Mouse (Mus musculus) heart, postnatal 36 days (tissue): ENCODE data around the gene Cntrl. TPM values are rescaled to one million over a fixed set of nuclear protein-coding genes. Genes with fewer than 3 reads are reported as not detected.

Source experiments
- DNase-seq, 2 experiments: peaks; one replicate each; pipeline ENCODE4 v3.0.0; 2021 to 2022
- intact Hi-C: fragments of 180-260 bp; cut with DNase I; formaldehyde crosslinking; loops from one replicate; pipeline ENCODE4 v1.15.1; 2025
- total RNA-seq, 2 experiments: library from RNA; stranded (reverse); gene quantifications; 2 replicates each; pipeline ENCODE4 v1.2.3; 2021

Cntrl gene
- total RNA-seq, 2 experiments from 2014 or later = 6.9 to 8.0 TPM

DNA sequence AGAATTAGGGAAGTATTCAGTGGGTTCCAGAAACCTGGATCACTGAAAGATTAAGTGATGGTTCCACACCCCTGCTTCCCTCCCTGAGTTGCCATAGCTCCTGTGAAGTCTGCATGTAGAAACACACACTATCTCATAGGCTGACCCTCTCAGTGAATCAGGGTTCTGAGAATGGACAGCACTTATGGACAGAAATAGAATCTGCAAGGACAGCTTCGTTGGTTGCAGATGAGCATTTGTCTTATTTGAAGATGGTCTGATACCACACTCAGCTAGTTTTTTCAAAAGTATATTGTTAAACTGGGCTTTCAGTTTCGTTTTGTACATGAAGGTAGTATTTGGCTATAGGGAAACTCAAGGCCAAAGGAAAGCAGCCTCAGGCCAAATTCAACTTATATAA is 1.2 kb downstream of the Cntrl start:
- intact Hi-C loops = no loop called here
- DNase-seq = no peak

DNA sequence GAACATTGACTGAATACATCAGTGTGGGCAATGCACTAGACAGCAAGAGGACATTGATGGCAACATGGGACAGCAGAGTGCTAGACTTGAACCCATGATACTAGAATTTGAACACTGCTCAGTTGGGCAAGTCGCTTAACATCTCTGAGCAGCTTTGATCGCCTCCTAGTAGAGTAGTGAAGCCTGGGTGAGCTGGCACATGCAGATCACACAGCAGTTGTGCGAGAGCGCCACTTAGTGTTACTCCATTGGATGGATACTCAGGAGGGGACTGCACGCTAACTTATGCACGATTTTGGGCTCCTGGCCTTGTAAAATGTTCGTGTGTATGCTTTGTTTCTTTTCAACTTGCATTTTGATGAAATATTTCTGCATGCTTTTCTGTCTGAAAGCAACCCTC is 15.4 kb downstream of the Cntrl start:
- intact Hi-C loops = no loop called here
- no peak for DNase-seq

DNA sequence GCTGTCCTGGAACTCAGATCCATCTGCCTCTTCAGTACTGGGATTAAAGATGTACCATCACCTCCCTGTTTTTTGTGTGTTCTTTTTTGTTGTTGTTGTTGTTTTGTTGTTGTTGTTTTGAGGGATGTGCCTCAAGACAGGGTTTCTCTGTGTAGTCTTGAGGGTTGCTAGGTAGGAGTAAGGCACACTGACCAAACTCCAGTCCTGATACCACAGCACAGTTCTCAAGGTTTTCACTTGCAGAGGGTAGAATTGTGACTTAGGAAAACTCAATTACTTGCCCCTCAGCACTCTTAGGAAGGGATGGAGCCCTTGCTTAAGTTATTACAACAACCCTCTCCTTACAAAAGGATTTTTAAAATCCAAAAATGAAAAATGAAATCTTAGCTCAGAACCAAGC is 22.2 kb downstream of the Cntrl start:
- DNase-seq = no peak
- intact Hi-C loops = no loop called here

GRCm38 (mm10) chr2:35131991-35132661 is 22.8 kb downstream of the Cntrl start:
- intact Hi-C loops = loop anchor here (2.0 kb wide), 1 partner anchor 23 kb away; the partner anchor contains the start of gene Cntrl

GRCm38 (mm10) chr2:35132662-35133055 is 23.4 kb downstream of the Cntrl start:
- intact Hi-C loops = loop anchor here (2.0 kb wide), 1 partner anchor 24 kb away; the partner anchor contains the start of gene Cntrl
- no peak for DNase-seq

More at GRCm38 (mm10) chr2:35131991-35132661, 22.8 kb downstream of the Cntrl start:
- DNase-seq = peak; percentile 98 to 99

DNA sequence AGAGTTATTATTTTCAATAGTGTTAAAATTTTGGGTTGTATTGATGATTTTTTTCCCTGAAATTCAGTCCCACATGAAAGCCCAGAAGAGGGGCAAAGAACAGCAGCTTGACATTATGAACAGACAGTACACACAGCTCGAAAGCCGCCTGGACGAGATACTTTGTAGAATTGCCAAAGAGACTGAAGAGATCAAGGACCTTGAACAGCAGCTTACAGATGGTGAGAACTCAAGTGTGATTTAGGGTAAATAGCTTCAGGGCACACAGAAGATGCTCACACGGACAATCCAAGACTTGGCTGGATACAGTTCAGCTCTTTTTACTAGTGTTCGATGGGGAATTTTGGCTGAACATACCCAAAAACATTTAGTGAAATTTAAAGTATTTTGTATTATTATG is 24.6 kb downstream of the Cntrl start:
- intact Hi-C loops = loop anchor here (2.0 kb wide), 1 partner anchor 25 kb away; the partner anchor contains the start of gene Cntrl

GRCm38 (mm10) chr2:35138576-35138975 is 29.3 kb downstream of the Cntrl start:
- intact Hi-C loops = no loop called here
- no peak for DNase-seq

More for the DNA sequence above, 24.6 kb downstream of the Cntrl start:
- no peak for DNase-seq

DNA sequence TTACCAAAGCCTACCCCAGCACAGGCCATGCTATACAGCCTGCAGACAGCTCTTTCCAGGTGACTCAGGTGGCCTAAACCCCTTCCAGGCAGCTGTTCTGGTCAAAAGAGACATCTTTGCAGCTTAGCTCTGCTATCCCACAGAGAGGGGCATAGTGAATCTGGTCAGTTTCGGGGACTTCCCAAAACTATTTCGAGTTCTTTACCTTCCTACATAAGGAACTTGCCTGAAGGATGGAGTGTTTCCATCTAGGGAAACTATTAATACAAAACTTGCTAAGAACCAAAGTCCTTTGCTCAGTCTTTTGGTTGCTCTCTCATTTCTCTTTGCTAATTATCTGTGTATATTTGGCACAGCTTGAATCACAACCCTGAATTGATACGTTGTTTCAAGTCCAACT is 32.4 kb downstream of the Cntrl start:
- no peak for DNase-seq
- intact Hi-C loops = no loop called here

DNA sequence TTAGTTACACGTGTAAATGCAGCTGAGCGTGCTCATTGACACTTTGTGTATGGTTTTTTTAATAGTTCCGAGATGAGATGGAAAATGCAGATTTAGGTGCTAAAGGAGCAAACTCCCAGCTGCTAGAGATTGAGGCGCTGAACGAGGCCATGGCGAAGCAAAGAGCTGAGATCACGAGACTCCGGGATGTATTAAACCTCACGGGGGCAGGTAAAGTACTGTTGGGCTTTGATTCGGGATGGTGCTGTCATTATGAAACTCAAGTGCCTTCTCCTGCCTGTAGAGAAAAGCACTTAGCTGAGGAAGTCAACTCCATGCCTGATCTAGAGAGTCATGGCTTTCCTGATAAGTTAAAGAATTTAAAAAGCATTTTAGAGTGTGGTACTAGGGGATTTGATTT is 39.5 kb downstream of the Cntrl start:
- DNase-seq = no peak
- intact Hi-C loops = no loop called here

DNA sequence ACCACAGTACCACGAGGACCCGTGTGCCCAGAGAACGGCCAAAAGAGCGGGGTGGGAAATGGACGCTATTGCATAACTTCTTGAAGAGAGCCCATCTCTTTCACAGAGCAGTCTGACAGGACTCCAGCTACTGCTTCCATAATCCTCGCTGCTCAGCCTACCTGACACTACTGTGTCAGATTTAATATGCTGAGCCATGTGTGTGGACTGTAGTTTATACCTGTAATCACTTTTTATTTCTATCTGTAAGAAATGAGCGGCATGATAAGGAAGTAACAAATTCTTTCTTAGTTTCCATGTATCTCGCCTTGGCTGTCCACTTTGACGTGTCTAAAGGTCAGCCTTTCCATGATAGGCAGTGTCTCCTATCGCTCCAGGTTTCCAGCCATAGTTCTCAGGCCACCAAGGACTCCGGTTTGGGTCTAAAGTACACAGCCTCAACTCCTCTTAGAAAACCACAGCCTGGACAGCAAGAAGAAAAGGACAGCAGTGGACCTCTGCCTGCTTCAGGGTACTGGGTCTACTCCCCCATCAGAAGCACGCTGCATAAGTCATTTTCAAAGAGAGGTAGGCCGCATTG is 42.1 kb downstream of the Cntrl start:
- DNase-seq = no peak
- intact Hi-C loops = no loop called here

DNA sequence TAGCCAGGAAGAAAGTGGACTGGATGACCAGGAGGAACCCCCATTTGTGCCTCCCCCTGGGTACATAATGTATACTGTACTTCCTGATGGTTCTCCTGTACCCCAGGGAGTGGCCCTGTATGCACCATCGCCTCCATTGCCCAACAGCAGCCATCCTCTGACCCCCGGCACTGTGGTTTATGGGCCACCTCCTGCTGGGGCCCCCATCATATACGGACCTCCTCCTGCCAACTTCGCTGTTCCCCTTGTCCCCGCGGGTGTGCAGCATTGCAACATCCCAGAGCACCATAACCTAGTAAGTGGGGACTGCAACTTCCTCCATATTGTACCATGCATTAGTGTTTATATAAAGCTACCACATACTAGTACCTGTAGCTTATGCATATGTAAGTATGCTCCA is 43.9 kb downstream of the Cntrl start:
- DNase-seq = no peak
- intact Hi-C loops = no loop called here

- intact Hi-C loops = no loop called here
- DNase-seq = no peak
Measured at GRCm38 (mm10) chr2:35153844-35154554, 44.7 kb downstream of the Cntrl start.

GRCm38 (mm10) chr2:35156985-35157384 is 47.7 kb downstream of the Cntrl start:
- DNase-seq = no peak
- intact Hi-C loops = no loop called here

DNA sequence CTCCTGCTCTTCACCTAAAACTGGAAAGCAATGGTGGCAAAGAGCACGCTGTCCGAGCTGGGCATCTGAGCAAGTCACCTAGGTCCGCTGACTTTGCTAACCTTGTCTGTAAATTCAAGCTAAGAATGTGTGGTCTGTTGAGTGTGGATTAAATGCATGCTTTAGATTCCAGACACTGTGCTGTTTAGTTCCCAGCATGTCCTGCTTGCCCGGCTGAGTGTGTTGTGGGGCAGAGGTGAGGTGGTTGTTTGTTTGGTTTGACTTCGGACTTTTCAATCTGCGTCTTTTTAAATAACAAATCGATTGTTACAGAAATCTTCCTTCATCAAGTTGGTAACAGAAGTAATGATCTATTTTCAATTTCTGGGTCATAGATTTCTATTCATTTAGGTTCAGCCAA is 48.5 kb downstream of the Cntrl start:
- intact Hi-C loops = no loop called here
- no peak for DNase-seq

DNA sequence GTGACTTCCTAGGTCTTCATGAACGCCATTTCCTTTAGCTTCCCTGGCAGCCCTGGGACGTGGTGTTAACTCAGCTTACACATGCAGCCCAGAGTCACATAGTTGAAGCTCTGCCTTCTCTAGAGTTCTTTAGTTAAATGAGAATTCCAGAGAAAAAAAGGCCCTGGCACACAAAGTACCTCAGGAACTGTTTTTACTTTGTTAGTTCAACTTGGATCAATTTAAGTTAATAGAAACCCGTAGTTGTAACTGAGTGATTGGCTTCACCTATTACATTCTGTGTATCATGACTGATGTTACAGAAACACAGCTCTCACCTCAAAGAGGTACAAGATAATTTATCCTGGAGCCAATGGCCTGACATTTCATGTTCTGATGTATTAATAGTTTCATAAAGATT is 49.1 kb downstream of the Cntrl start:
- no peak for DNase-seq
- intact Hi-C loops = no loop called here

DNA sequence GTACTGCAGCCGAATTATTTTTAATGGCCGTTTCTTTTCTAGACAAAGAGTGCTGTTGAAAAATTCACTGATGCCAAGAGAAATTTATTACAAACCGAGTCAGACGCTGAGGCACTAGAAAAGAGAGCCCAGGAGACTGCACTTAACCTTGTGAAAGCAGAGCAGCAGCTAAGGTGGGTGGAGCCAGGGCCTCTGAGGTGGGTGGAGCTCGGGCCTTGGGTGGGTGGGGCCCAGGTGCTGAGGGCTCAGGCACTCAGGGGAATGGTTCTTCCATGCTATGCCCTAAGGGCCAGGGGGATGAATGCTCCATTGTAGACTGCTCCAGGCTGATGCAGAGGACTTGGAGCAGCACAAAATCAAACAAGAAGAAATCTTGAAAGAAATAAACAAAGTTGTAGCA is 50.9 kb downstream of the Cntrl start:
- intact Hi-C loops = no loop called here
- DNase-seq = no peak

DNA sequence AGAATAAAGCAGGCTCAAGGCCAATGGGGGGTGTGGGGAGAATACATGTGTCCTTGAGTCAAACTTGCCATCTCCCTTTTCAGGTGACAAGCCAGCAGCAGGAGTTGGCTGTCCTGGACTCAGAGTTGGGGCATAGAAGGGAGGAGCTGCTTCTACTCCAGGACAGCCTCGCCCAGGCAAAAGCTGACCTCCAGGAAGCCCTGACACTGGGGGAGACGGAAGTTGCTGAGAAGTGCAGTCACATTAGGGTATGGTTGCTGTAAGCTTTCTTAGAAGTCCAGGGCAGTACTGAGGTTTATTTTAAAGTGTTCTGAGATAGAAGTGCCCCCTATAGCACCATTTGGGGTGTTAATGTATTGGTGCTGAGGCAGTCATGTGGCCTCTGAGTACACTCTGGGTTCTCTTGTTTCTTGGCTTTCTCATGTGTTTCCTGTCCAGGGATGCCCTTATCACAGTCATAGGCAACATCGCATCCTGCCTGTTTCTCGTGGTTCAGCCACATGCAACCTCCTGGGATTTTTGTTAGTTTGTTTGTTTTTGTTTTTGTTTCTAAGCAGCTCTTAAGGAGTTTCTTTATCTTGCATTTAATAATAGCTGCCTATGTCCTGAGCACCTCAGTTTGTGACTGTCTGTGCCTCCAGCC is 52.7 kb downstream of the Cntrl start:
- intact Hi-C loops = no loop called here
- peak in 1 of 2 experiments; percentile 25 for DNase-seq

DNA sequence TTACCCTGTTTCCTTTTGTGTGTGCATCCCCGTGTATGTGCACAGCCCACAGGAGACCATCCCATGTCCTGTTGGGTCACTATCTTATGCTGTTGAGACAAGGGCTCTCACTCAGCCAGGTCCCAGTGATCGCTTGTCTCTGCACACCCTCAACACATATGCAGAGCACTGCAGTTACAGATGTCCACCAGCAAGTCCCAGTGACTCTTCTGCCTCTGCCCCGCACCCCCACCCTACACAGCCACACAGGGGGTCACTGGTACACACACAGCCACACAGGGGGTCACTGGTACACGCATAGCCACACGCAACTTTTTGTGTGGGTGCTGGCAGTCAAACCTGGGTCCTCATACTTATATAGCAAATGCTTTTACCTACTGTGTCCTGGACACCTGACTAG is 54.1 kb downstream of the Cntrl start:
- DNase-seq = no peak
- intact Hi-C loops = no loop called here

DNA sequence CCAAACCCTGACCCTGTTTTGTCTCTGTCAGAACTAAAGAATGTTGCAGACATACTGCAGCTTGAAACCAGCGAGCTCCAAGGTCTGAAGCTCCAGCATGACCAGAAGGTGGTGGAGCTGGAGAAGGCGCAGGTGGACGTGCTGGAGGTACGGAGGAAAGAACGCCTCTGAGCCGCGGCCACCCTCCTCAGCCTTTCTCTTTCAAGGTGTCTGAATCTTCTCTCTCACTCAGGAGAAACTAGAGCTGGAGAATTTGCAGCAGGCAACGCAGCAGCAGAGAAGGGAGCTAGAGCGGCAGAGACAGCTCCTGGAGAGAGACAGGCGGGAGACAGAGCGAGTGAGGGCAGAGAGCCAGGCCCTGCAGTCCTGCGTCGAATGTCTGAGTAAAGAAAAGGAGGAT is 56.1 kb downstream of the Cntrl start:
- DNase-seq = no peak
- intact Hi-C loops = no loop called here

- intact Hi-C loops = no loop called here
- no peak for DNase-seq
Measured at GRCm38 (mm10) chr2:35166816-35167215, 57.5 kb downstream of the Cntrl start.

GRCm38 (mm10) chr2:35169452-35169851 is 60.2 kb downstream of the Cntrl start:
- intact Hi-C loops = no loop called here

More at GRCm38 (mm10) chr2:35169452-35169851, 60.2 kb downstream of the Cntrl start:
- no peak for DNase-seq
